Mouse (Mus musculus) midbrain, embryonic 14.5 days (tissue): ENCODE measurements around the gene Pdpk1. TPM values are rescaled to one million over a fixed set of nuclear protein-coding genes. Genes with fewer than 3 reads are reported as not detected.

Experiments
- ATAC-seq: fragments of 200-750 bp; cut with Nextera tagmentation; 2 replicates; pipeline ENCODE4 v1.8.0; 2017; ENCODE audit warnings: moderate number of reproducible peaks, moderate library complexity; ENCODE audit not compliant: low FRiP score, low TSS enrichment
- DNase-seq: peaks from one replicate; pipeline ENCODE4 v3.0.0-alpha.2; 2015
- H3K27ac ChIP-seq: fragments of 300-500 bp; sonication (generic); replicated peaks from 2 replicates; pipeline ENCODE4 v1.5.1; 2014; ENCODE audit warnings: mild to moderate bottlenecking, low read depth, low read length, moderate library complexity
- H3K27me3 ChIP-seq: fragments of 300-500 bp; sonication (generic); 2 replicates; pipeline ENCODE4 v1.6.1; 2014; ENCODE audit warnings: low read length, control low read depth, mixed read lengths; ENCODE audit not compliant: control insufficient read depth, insufficient read depth
- H3K36me3 ChIP-seq: fragments of 300-500 bp; sonication (generic); 2 replicates; pipeline ENCODE4 v1.6.1; 2014; ENCODE audit warnings: low read length, control low read depth; ENCODE audit not compliant: control insufficient read depth, insufficient read depth
- H3K4me1 ChIP-seq: fragments of 300-500 bp; sonication (generic); 2 replicates; pipeline ENCODE4 v1.6.1; 2014; ENCODE audit warnings: mild to moderate bottlenecking, antibody characterized with exemption, low read length, control low read depth; ENCODE audit not compliant: control insufficient read depth, insufficient read depth
- H3K4me2 ChIP-seq: fragments of 300-500 bp; sonication (generic); 2 replicates; pipeline ENCODE4 v1.6.1; 2014; ENCODE audit warnings: mild to moderate bottlenecking, low read length, moderate library complexity
- H3K4me3 ChIP-seq: fragments of 300-500 bp; sonication (generic); replicated peaks from 2 replicates; pipeline ENCODE4 v1.5.1; 2014; ENCODE audit warnings: low read depth, low read length
- H3K9ac ChIP-seq: fragments of 300-500 bp; sonication (generic); replicated peaks from 2 replicates; pipeline ENCODE4 v1.6.1; 2014; ENCODE audit warnings: mild to moderate bottlenecking, low read length, moderate library complexity
- H3K9me3 ChIP-seq: fragments of 300-500 bp; sonication (generic); 2 replicates; pipeline ENCODE4 v1.6.1; 2016; ENCODE audit warnings: low read length, control low read depth, mixed read lengths; ENCODE audit not compliant: control insufficient read depth
- WGBS: fragments of 180-500 bp; shearing (Covaris S2); extraction: QIAGEN DNeasy Blood & Tissue Kit; methylation state at CpG from one replicate; pipeline ENCODE4 v1.1.7; 2014; 5-methylcytosine and 5-hydroxymethylcytosine counted together
- polyA plus RNA-seq: library from polyadenylated mRNA; unstranded; fragments of >200 nt; fragmentation: Nextera tagmentation; extraction: Ambion mirVana; gene quantifications from 2 replicates; pipeline ENCODE4 v1.2.1, GENCODE M21; 2014

Pdpk1 gene
- polyA plus RNA-seq, 1 experiment from 2014 or later = 74.3 TPM

DNA sequence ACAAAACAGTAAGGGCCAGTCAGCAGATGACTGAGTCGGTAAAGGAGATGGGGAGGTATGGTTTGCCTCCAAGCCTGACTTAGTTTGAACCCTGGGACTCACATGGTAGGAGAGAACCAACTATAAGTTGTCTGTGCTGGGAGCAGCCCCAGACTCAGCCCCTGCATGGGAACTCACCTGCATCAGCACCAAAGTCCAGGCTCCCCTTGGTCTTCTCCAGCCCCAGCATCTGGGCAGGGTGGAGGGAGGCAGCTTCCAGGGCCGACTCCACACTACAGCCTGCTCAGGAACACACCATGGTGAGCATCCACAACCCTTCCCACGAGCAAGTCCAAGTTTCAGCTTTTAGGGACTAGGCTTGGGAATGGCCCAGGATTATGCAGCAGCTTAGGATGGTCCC lies 5.7 kb upstream of the Pdpk1 start:
- no peak overlapping the region for H3K27ac ChIP-seq
- H3K4me3 ChIP-seq = no peak overlapping the region
- DNase-seq = no peak
- no peaks in the 10 kb centered on the region for H3K27me3 ChIP-seq
- no peak for ATAC-seq
- WGBS = 78% methylated on average over 3 of the region's 3 CpGs
- no peaks in the 10 kb centered on the region for H3K9me3 ChIP-seq
- no peak overlapping the region for H3K9ac ChIP-seq
- H3K4me2 ChIP-seq = no peak overlapping the region
- H3K4me1 ChIP-seq = no peaks in the 10 kb centered on the region
- H3K36me3 ChIP-seq = peaks cover 27% of the 10 kb centered on the region

DNA sequence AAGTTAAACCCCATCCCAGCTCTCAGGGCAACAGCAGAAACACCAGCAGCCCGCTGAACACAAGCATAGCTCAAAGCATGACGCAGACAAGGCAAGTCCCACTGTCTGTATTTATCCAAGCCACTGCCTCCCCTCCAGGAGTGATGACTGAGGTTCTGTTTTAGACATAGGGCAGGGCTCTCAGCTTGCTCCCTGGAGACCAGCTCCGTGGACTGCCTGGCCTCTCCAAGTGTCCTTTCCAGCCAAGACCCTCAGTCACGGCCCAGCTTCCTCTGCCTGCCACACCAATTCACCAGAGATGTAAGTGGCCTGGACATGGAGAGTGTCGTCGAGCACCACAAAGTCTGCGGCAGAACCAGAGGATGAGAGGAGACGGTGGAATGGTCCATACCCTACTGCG lies 5.0 kb upstream of the Pdpk1 start:
- Histone ChIP-seq H3K4me2 (no peak overlapping the region), H3K36me3 (peaks cover 27% of the 10 kb centered on the region), H3K4me3 (no peak overlapping the region), H3K27ac (no peak overlapping the region), H3K9ac (no peak overlapping the region), H3K9me3 (no peaks in the 10 kb centered on the region), H3K4me1 (no peaks in the 10 kb centered on the region), H3K27me3 (no peaks in the 10 kb centered on the region)
- WGBS = 91% methylated on average over 9 of the region's 9 CpGs
- DNase-seq (no peak), ATAC-seq (no peak)

DNA sequence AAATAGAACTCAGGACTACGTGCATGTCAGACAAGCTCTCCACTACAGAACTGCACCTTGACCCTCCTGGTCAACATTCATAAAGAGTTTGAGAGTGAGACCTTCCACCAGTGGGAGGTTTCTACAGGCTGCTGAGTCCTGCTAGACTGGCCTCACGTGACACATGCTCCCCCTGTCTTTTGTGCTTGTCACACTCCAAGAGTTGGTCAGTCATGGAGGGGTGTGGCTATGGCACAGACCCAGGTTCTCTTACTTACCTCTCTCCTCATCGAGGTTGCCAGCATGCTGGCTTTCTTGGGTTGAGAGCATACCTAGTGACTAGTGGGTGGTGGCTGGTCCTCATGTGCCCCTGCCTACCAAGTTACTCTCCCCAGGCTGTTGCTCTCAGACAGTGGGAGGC lies 3.7 kb upstream of the Pdpk1 start:
- Histone ChIP-seq H3K27ac (no peak overlapping the region), H3K9me3 (no peaks in the 10 kb centered on the region), H3K9ac (no peak overlapping the region), H3K4me1 (no peaks in the 10 kb centered on the region), H3K36me3 (peaks cover 27% of the 10 kb centered on the region), H3K27me3 (no peaks in the 10 kb centered on the region), H3K4me3 (no peak overlapping the region), H3K4me2 (no peak overlapping the region)
- no peak for DNase-seq
- WGBS = 75% methylated on average over 3 of the region's 3 CpGs
- no peak for ATAC-seq

DNA sequence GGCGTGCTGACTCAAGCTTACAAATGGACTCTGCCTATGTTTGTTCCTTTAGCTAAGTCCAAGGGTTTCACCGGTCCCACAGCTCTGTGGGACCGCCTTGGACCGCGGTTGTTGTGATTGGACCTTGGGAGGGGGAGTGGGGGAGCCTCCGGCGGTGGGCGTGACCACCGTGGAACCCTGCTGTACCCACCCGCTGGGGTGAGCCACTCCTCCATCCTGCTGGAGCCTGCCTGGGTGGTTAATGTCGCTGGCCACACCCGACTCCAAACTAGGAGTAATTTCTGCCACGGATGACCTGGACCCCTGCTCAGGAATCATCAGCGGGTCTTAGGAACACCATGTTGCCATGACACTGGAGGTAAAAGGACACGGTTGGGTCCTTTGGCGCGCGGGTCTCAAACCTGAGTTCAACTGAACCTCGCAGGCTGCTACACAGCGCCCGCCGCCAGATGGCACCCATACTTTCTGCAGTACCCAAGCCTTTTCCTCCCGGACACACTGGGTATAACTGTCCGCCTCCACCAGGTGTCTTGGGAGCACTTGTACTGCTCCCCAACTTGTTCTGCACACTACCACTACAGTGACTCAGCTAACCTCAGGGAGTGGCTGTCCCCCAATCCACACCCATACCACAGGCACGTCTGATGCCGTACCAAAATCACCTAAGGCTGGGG lies 1.3 kb upstream of the Pdpk1 start:
- Histone ChIP-seq H3K4me2 (peak overlapping the region; percentile 54), H3K4me1 (no peaks in the 10 kb centered on the region), H3K36me3 (peaks cover 17% of the 10 kb centered on the region), H3K27me3 (no peaks in the 10 kb centered on the region), H3K9ac (peak overlapping the region; percentile 26), H3K4me3 (peak overlapping the region; percentile 17), H3K9me3 (no peaks in the 10 kb centered on the region), H3K27ac (no peak overlapping the region)
- 1% methylated on average over 26 of the region's 26 CpGs for WGBS
- DNase-seq (peak; percentile 85), ATAC-seq (peak; percentile 50; the same call in 1 of the 2 replicates)

DNA sequence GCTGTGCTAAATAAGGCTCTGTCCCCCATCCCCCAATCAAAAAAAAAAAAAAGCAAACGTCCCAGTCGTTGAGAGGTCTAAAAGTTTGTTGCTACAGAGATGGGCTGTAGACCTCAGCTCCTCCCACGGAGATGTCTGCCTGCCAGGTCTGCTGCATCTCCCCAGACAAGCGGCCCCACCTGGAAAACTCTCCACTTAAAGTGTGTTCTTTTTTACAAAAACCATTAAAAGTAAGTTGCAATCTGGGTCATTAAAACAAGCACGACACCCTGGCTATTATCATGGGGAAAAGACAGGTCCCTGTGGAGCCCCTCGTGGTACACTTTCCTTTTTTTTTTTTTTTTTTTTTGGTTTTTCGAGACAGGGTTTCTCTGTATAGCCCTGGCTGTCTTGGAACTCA lies 658 bp upstream of the Pdpk1 start:
- no peaks in the 10 kb centered on the region for H3K4me1 ChIP-seq
- peak overlapping the region; percentile 54 for H3K4me2 ChIP-seq
- H3K4me3 ChIP-seq = peak overlapping the region; percentile 17; the same call in 1 of the 2 replicates
- DNase-seq (no peak), ATAC-seq (no peak)
- no peaks in the 10 kb centered on the region for H3K9me3 ChIP-seq
- 13% methylated on average over 7 of the region's 7 CpGs for WGBS
- H3K9ac ChIP-seq = no peak overlapping the region
- H3K36me3 ChIP-seq = peaks cover 11% of the 10 kb centered on the region; the same call in 1 of the 2 replicates
- H3K27ac ChIP-seq = no peak overlapping the region
- H3K27me3 ChIP-seq = no peaks in the 10 kb centered on the region

DNA sequence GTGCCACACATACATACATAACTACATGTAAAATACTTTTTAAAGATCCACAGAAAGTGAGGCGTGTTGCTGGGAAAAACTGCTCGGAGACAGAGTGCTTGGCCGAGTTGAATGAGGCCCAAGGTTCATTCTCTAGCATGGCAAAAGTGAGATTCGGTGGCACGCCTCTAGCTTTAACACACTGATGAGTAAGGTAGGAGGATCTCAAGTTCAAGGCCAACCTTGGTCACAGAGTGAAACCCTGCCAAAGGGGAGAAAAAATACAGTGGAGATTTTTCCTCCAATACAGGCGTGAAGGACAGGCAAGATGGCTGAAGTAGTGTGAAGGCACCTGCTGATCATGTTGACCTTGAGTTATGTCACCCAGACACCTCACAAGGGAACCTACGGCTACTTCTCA lies 1.3 kb downstream of the Pdpk1 start:
- no peak for ATAC-seq
- no peak overlapping the region for H3K4me2 ChIP-seq
- WGBS = 91% methylated on average over 7 of the region's 7 CpGs

DNA sequence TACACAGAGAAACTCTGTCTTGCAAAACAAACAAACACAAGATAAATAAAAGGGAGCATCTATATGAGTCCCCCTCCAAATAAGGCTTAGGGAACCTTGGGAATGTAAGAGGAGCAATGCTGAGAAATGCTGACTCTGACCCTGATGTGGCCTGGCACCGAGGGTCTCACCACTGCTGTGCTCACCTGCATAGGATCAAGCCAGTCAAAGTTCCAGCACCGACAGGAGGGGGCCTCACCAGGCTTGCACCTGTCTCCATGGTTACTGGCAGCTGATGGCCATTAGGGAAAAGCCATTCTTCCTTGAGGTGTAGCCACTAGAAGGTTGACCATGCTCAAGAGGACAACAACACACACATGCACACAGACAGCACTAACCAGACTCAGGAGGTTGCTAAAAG lies 7.8 kb downstream of the Pdpk1 start:
- Histone ChIP-seq H3K4me3 (no peak overlapping the region), H3K9me3 (no peaks in the 10 kb centered on the region), H3K36me3 (no peaks in the 10 kb centered on the region), H3K4me1 (peaks cover 18% of the 10 kb centered on the region), H3K27me3 (no peaks in the 10 kb centered on the region), H3K4me2 (no peak overlapping the region; the same call in 1 of the 2 replicates), H3K27ac (no peak overlapping the region), H3K9ac (no peak overlapping the region)
- DNase-seq (no peak), ATAC-seq (no peak)
- 39% methylated on average over 2 of the region's 2 CpGs for WGBS

More for the DNA sequence above, 1.3 kb downstream of the Pdpk1 start:
- Histone ChIP-seq H3K4me3 (no peak overlapping the region), H3K4me1 (no peaks in the 10 kb centered on the region), H3K9ac (no peak overlapping the region), H3K27me3 (no peaks in the 10 kb centered on the region), H3K36me3 (peaks cover 2% of the 10 kb centered on the region; the same call in 1 of the 2 replicates), H3K27ac (no peak overlapping the region), H3K9me3 (no peaks in the 10 kb centered on the region)
- no peak for DNase-seq

DNA sequence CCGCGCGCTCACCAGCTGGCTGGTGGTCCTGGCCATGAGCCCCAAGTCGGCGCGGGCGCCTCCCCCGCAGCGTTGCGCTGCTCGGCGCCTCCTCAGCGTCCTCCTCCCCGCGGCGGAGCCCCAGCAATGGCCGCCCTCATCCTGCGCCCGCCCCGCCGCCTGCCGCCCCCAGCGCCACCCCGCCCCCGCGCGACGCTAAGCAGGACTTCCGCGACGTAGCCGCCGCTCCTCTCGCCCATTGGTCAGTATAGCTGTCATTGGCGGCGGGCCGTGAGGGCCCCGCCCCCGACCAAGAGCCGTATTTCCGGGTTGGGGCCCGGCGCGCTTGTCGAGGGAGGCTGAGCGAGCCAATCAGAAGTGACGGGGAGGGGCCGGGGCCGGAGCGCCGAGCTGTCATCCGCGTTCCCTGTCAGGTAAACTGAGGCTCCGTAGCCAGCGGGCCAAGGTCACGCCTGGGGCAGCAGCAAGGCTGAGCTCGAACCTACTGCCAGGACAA lies 9.3 kb downstream of the Pdpk1 start:
- peak; percentile 99 for ATAC-seq
- peak overlapping the region; percentile 95 for H3K9ac ChIP-seq

DNA sequence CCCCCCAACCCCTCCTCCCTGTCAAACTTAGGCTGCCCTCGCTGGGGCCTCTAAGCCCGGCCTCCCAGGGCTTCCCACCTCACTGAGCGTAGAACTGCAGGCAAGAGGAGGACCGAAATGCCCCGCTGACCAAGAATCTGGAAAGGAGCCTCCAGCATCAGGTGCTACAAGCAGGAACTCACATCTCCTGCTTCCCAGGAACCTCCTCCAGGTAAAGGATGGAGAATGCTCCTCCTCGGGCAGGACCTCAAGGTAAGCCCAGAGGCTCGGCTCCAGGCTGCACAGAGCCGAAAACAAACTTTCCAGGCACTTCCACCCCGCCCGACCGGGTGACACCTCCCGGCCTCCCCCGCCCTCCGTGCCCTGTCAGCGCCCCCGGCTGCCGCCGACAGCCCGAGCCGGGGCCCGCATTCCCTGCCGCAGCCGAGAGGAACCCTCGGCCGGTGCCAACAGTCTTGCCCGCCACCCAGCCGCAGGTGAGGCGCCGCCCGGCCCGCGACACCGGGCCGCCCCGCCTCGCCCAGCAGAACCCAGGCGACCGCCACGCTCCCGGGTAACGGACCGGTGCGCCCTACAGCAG lies 9.8 kb downstream of the Pdpk1 start:
- H3K27ac ChIP-seq = peak overlapping the region; percentile 89
- DNase-seq = peak; percentile 16
- ATAC-seq = no peak
- H3K4me2 ChIP-seq = peak overlapping the region; percentile 90
- H3K9ac ChIP-seq = peak overlapping the region; percentile 95
- peaks cover 18% of the 10 kb centered on the region for H3K4me1 ChIP-seq
- no peaks in the 10 kb centered on the region for H3K27me3 ChIP-seq
- no peaks in the 10 kb centered on the region for H3K9me3 ChIP-seq
- peak overlapping the region; percentile 97 for H3K4me3 ChIP-seq
- under 1% methylated on average over 43 of the region's 43 CpGs for WGBS
- H3K36me3 ChIP-seq = no peaks in the 10 kb centered on the region

More for the DNA sequence above, 9.3 kb downstream of the Pdpk1 start:
- Histone ChIP-seq H3K9me3 (no peaks in the 10 kb centered on the region), H3K36me3 (no peaks in the 10 kb centered on the region), H3K27me3 (no peaks in the 10 kb centered on the region), H3K4me3 (peak overlapping the region; percentile 97), H3K4me1 (peaks cover 18% of the 10 kb centered on the region), H3K27ac (peak overlapping the region; percentile 89), H3K4me2 (peak overlapping the region; percentile 90)
- under 1% methylated on average over 57 of the region's 57 CpGs for whole genome bisulfite sequencing
- peak; percentile 99 for DNase-seq
